Mouse (Mus musculus) liver, adult 2 months (tissue): ENCODE data around the gene Zfp319. TPM values are rescaled to one million over a fixed set of nuclear protein-coding genes. Genes with fewer than 3 reads are reported as not detected.
A peak's percentile ranks its signal among the peaks of the same experiment; 100 is the strongest.
"Not testable (repeated sequence)": the region's sequence is repeated elsewhere in the genome, so short reads cannot be mapped to it uniquely, and the experiment has no call there.

Source experiments
- DNase-seq: peaks from one replicate; pipeline ENCODE4 v3.0.0-alpha.2; 2011; ENCODE audit warnings: low read depth, low spot score; ENCODE audit errors: extremely low read depth
- H3K27ac ChIP-seq: fragments of 200-500 bp; replicated peaks from 2 replicates; pipeline ENCODE4 v1.5.1; 2012; ENCODE audit warnings: low read depth, mild to moderate bottlenecking, control low read depth, inconsistent platforms, low read length; ENCODE audit not compliant: insufficient read depth
- H3K27me3 ChIP-seq: fragments of 200-500 bp; 2 replicates; pipeline ENCODE4 v1.6.1; 2012; ENCODE audit warnings: mild to moderate bottlenecking, moderate library complexity, low read length, inconsistent platforms; ENCODE audit not compliant: control insufficient read depth, insufficient read depth
- H3K36me3 ChIP-seq: fragments of 200-500 bp; 2 replicates; pipeline ENCODE4 v1.6.1; 2012; ENCODE audit warnings: low read length, inconsistent platforms; ENCODE audit not compliant: control insufficient read depth, insufficient read depth
- H3K4me1 ChIP-seq: fragments of 200-500 bp; 2 replicates; pipeline ENCODE4 v1.6.1; 2011; ENCODE audit warnings: low read length; ENCODE audit not compliant: control insufficient read depth, insufficient read depth
- H3K4me3 ChIP-seq: fragments of 200-500 bp; 2 replicates; pipeline ENCODE4 v1.5.1; 2011; ENCODE audit warnings: low read depth, mild to moderate bottlenecking, control low read depth, low read length, moderate library complexity; ENCODE audit not compliant: insufficient read depth
- H3K79me2 ChIP-seq: fragments of 200-500 bp; 2 replicates; pipeline ENCODE4 v1.6.1; 2012; ENCODE audit warnings: inconsistent platforms, mild to moderate bottlenecking, low read length, moderate library complexity; ENCODE audit not compliant: control insufficient read depth, insufficient read depth
- H3K9ac ChIP-seq: fragments of 200-500 bp; 2 replicates; pipeline ENCODE4 v1.6.1; 2012; ENCODE audit warnings: low read depth, mild to moderate bottlenecking, control low read depth, inconsistent platforms, low read length
- CTCF ChIP-seq: fragments of 200-500 bp; IDR thresholded peaks from 2 replicates; pipeline ENCODE4 v1.5.1; 2011; ENCODE audit warnings: low read depth, low read length, control low read depth
- POLR2A ChIP-seq: fragments of 200-500 bp; IDR thresholded peaks from 2 replicates; pipeline ENCODE4 v1.6.1; 2011; ENCODE audit warnings: low read length, control low read depth; ENCODE audit not compliant: insufficient read depth; ENCODE audit errors: extremely low read depth
- WGBS: fragments of 180-500 bp; shearing (Covaris S2); methylation state at CpG from one replicate; pipeline ENCODE4 v1.1.7; 2018; 5-methylcytosine and 5-hydroxymethylcytosine counted together
- polyA plus RNA-seq: library from polyadenylated mRNA; depleted of rRNA; stranded (reverse); fragments of >200 nt; gene quantifications from 2 replicates; pipeline ENCODE4 v1.2.3, GENCODE M21; 2012; rRNA removed
- total RNA-seq: library from RNA; depleted of rRNA; stranded (reverse); fragments of >200 nt; gene quantifications from 2 replicates; pipeline ENCODE4 v1.2.3, GENCODE M21; 2014; rRNA removed

The Zfp319 gene
- total RNA-seq, result 1.2 and 1.8 TPM in 2 replicates
- 2.5 and 3.2 TPM in 2 replicates for polyA plus RNA-seq

DNA sequence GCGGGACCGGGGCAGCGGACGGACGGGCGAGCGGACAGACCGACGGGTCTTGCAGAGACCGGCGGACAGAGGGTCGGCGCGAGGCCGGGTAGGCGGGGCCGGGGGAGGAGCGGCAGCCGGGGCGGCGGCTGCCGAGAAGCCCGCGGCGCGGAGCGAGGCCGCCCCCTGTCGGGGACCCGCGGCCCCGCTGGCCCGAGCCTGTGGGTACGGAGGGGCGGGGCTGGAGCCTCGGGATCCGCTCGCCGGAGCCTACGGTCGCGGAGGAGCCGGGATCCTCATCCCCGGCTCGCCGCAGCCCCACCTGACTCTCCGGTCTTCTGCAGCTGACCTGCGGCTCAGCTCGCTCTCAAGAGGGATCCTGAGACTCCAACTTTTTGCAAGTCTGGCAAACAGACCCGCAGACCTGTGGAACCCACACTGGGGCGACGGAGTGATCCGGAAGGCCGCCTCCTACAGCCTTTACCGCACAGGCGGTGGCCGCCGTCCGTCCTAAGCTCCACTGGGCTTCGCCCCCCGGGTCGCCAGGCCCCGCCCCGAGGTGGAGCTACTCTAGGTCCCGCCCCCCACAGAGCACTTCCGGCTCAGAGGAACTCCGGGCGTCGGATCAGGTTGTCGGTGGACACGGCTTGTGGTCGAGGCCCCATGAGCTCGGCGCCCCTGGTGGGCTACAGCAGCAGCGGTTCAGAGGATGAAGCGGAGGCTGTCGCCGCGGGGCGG lies at the start of gene Zfp319, which contains the start of gene Usb1:
Gene Zfp319, minus strand, starts transcription at position 231 of the 717 bp plus-strand sequence.
Gene Usb1, plus strand, starts transcription at position 565 of the 717 bp plus-strand sequence.
- H3K79me2 ChIP-seq, result peaks cover 26% of the 10 kb centered on the region; the same call in 1 of the 2 replicates
- peaks cover 8% of the 10 kb centered on the region for H3K36me3 ChIP-seq
- peak within 1 kb of the TSS; percentile 95 for H3K9ac ChIP-seq
- no peaks in the 10 kb centered on the region for H3K27me3 ChIP-seq
- peak; percentile 70 for DNase-seq
- WGBS, result under 1% methylated on average over 73 of the region's 80 CpGs
- TF ChIP-seq POLR2A (peak; percentile 87), CTCF (peak; percentile 69)
- peaks cover 13% of the 10 kb centered on the region for H3K4me1 ChIP-seq
- peak within 1 kb of the TSS; percentile 99 for H3K27ac ChIP-seq
- H3K4me3 ChIP-seq, result peak within 1 kb of the TSS; percentile 92

DNA sequence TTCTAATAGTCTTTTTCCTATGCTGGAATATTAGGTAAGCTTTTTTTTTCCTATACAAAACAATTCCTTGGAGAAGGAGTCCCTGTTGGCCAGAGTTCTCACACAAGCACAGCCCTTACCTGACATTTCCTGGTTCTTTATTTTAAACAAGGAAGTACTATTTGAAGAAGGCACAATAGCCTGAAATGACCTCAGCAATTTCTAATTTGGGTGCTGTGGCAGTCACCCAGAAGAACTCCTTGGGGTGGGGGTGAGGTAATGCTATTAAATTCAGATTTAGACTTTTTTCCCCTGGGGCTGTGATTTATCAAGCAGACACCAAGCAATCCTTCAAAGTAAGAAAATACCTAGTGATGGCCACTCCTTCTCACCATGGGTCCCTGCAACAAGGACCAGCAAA lies 49.2 kb upstream of the Zfp319 start:
- H3K4me1 ChIP-seq, result peaks cover 10% of the 10 kb centered on the region
- H3K9ac ChIP-seq, result no peak overlapping the region
- no peak overlapping the region for H3K4me3 ChIP-seq
- no peak for DNase-seq
- no peak overlapping the region for H3K27ac ChIP-seq
- TF ChIP-seq POLR2A (no peak), CTCF (no peak)
- no peaks in the 10 kb centered on the region for H3K27me3 ChIP-seq
- H3K79me2 ChIP-seq, result no peaks in the 10 kb centered on the region
- H3K36me3 ChIP-seq, result no peaks in the 10 kb centered on the region

DNA sequence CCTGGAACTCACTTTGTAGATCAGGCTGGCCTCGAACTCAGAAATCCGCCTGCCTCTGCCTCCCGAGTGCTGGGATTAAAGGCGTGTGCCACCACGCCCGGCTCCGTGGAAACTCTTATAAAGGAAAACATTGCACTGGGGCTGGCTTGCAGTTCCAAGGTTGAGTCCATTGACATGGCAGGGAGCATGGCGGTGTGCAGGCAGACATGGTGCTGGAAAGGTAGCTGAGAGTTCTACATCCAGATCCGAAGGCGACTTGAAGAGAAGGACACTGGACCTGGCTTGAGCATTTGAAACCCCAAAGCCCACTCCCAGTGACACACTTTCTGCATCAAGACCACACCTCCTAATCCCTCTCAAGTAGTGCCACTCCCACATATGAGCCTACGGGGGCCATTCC lies 47.2 kb upstream of the Zfp319 start:
- H3K9ac ChIP-seq, H3K27me3 ChIP-seq, H3K79me2 ChIP-seq, DNase-seq, H3K36me3 ChIP-seq, H3K27ac ChIP-seq, H3K4me3 ChIP-seq: not testable (repeated sequence)
- WGBS, result 98% methylated on average over 11 of the region's 11 CpGs
- H3K4me1 ChIP-seq, result peaks cover 10% of the 10 kb centered on the region

DNA sequence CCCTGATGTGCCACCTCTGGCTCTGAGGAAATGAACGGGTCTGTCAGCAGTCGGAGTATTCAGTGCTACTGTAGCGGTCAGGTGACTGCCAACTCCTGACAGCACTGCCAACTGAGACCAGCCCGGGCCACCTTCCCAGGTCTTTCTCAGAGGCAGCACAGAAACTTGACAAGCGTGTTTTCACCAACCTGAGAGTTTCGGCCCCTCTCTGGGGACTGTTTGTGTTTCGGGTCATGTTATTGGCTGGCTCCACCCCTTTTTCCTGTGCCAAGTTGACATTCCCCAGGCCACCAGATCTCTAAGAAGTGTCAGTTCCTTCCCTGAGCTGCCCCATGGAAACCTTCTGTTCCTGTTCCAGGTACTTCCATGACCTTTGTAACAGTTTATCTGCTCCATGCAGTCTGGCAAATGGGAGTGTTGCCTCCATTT lies 46.1 kb upstream of the Zfp319 start:
- 17% methylated on average over 7 of the region's 7 CpGs for WGBS
- no peak for TF ChIP-seq POLR2A
- TF ChIP-seq CTCF, result no peak
- no peaks in the 10 kb centered on the region for H3K79me2 ChIP-seq
- H3K4me3 ChIP-seq, result no peak overlapping the region
- DNase-seq, result peak; percentile 88
- H3K27me3 ChIP-seq, result no peaks in the 10 kb centered on the region
- H3K9ac ChIP-seq, result peak overlapping the region; percentile 27
- peaks cover 10% of the 10 kb centered on the region for H3K4me1 ChIP-seq
- H3K27ac ChIP-seq, result peak overlapping the region; percentile 82
- H3K36me3 ChIP-seq, result no peaks in the 10 kb centered on the region

DNA sequence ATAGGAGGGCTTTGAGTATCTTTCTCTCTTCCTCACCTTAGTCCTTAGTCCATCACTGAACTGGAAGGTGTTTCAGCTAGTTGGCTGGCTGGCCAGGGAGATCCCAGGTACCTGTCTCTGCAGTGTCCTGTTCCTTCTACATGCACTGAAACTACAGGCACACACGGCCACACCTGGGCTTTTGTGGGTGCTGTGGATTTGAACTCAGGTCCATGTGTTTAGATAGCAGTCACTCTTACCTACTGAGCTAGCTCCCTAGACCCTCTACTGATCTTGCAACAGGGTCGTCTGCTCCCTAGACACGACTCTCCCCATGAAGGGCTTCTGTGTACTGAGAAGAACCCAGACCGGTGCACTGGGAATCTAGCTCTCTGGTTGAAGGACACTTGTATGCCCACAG lies 45.4 kb upstream of the Zfp319 start:
- WGBS, result 91% methylated on average over 4 of the region's 4 CpGs
- peak overlapping the region; percentile 82; the same call in 1 of the 2 replicates for H3K27ac ChIP-seq
- no peak for DNase-seq

DNA sequence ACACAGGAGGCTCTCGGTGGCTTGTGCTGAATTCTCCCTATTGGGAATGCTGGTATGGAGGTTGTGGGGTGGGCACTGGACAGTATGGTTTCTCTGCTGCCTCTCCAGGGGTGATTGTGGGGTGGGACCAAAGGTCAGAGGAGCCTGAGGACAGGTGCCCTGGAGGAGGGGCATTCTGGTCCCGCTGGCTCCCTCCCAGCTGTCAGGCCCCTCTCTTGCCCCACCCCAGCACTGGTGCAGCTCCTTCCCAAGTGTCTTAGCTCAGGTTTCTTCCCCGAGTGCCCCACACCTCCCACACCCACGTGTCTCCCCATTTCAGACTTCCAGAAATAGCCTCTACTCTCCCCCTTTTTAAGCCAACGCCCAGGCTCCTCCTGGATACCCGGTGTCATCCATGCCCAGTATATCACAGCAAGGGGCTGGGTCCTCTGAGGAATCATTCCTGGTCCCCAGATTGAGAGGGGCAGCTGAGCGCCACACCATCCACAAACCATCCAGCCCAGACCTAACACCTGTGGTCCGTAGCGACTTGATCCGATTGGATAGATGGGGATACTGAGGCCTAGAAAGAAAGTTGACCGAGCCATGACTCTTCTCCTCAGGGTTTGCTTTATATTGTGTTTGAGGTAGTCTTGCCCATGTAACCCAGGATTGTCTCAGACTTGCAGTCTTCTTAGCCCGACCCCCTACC lies 44.7 kb upstream of the Zfp319 start:
- no peak overlapping the region for H3K4me3 ChIP-seq
- no peak overlapping the region for H3K9ac ChIP-seq
- peaks cover 10% of the 10 kb centered on the region for H3K4me1 ChIP-seq
- no peaks in the 10 kb centered on the region; the same call in 1 of the 2 replicates for H3K36me3 ChIP-seq
- H3K79me2 ChIP-seq, result no peaks in the 10 kb centered on the region
- WGBS, result 86% methylated on average over 12 of the region's 12 CpGs
- no peak for DNase-seq
- no peaks in the 10 kb centered on the region for H3K27me3 ChIP-seq
- TF ChIP-seq POLR2A (no peak), CTCF (no peak)
- H3K27ac ChIP-seq, result no peak overlapping the region

More for the DNA sequence above, 45.4 kb upstream of the Zfp319 start:
- no peaks in the 10 kb centered on the region; the same call in 1 of the 2 replicates for H3K36me3 ChIP-seq
- H3K27me3 ChIP-seq, result no peaks in the 10 kb centered on the region
- TF ChIP-seq POLR2A, result no peak
- H3K79me2 ChIP-seq, result no peaks in the 10 kb centered on the region
- peaks cover 10% of the 10 kb centered on the region for H3K4me1 ChIP-seq
- no peak overlapping the region for H3K9ac ChIP-seq
- H3K4me3 ChIP-seq, result no peak overlapping the region
